Mouse (Mus musculus) liver, embryonic 15.5 days (tissue): ENCODE results near the gene Slc7a5. TPM values are rescaled to one million over a fixed set of nuclear protein-coding genes. Genes with fewer than 3 reads are reported as not detected.

Experiments used
- ATAC-seq: fragments of 200-750 bp; cut with Nextera tagmentation; 2 replicates; pipeline ENCODE4 v1.8.0; 2017; ENCODE audit warnings: moderate number of reproducible peaks, mild to moderate bottlenecking, moderate library complexity; ENCODE audit not compliant: insufficient read depth
- H3K27ac ChIP-seq: fragments of 300-500 bp; sonication (generic); replicated peaks from 2 replicates; pipeline ENCODE4 v1.5.1; 2015; ENCODE audit warnings: mild to moderate bottlenecking, inconsistent platforms
- H3K27me3 ChIP-seq: fragments of 300-500 bp; sonication (generic); 2 replicates; pipeline ENCODE4 v1.6.1; 2015; ENCODE audit warnings: mild to moderate bottlenecking, inconsistent platforms
- H3K36me3 ChIP-seq: fragments of 300-500 bp; sonication (generic); replicated peaks from 2 replicates; pipeline ENCODE4 v1.6.1; 2015; ENCODE audit warnings: moderate library complexity, mild to moderate bottlenecking, inconsistent platforms
- H3K4me1 ChIP-seq: fragments of 300-500 bp; sonication (generic); replicated peaks from 2 replicates; pipeline ENCODE4 v1.6.1; 2015; ENCODE audit warnings: inconsistent platforms
- H3K4me2 ChIP-seq: fragments of 300-500 bp; sonication (generic); 2 replicates; pipeline ENCODE4 v1.6.1; 2015; ENCODE audit warnings: moderate library complexity, mild to moderate bottlenecking, inconsistent platforms
- H3K4me3 ChIP-seq: fragments of 300-500 bp; sonication (generic); replicated peaks from 2 replicates; pipeline ENCODE4 v1.5.1; 2015; ENCODE audit warnings: mild to moderate bottlenecking, inconsistent platforms
- H3K9ac ChIP-seq: fragments of 300-500 bp; sonication (generic); 2 replicates; pipeline ENCODE4 v1.6.1; 2015; ENCODE audit warnings: moderate library complexity, mild to moderate bottlenecking, inconsistent platforms
- H3K9me3 ChIP-seq: fragments of 300-500 bp; sonication (generic); replicated peaks from 2 replicates; pipeline ENCODE4 v1.6.1; 2016; ENCODE audit warnings: inconsistent platforms
- WGBS: fragments of 180-500 bp; shearing (Covaris S2); methylation state at CpG from one replicate; pipeline ENCODE4 v1.1.7; 2015; ENCODE audit warnings: mixed read lengths; ENCODE audit not compliant: insufficient replicate concordance; 5-methylcytosine and 5-hydroxymethylcytosine counted together
- polyA plus RNA-seq: library from polyadenylated mRNA; unstranded; fragments of >200 nt; fragmentation: Nextera tagmentation; extraction: Ambion mirVana; gene quantifications from 2 replicates; pipeline ENCODE4 v1.2.1, GENCODE M21; 2015

The Slc7a5 gene
- polyA plus RNA-seq, 1 experiment from 2014 or later, result 38.2 TPM

- Histone ChIP-seq H3K27ac (peak overlapping the region; percentile 64; the same call in 1 of the 2 replicates), H3K4me2 (peak overlapping the region; percentile 92), H3K4me1 (peaks cover 84% of the 10 kb centered on the region), H3K9ac (peak overlapping the region; percentile 46), H3K27me3 (no peaks in the 10 kb centered on the region), H3K9me3 (no peaks in the 10 kb centered on the region), H3K4me3 (peak overlapping the region; percentile 78), H3K36me3 (peaks cover 20% of the 10 kb centered on the region)
- 21% methylated on average over 8 of the region's 8 CpGs for WGBS
- ATAC-seq, result no peak
Observed at GRCm38 (mm10) chr8:121908378-121909147, 1.1 kb upstream of the Slc7a5 start.

GRCm38 (mm10) chr8:121906542-121907512, 667 bp downstream of the Slc7a5 start:
- Histone ChIP-seq H3K4me2 (peak overlapping the region; percentile 92), H3K27ac (peak overlapping the region; percentile 70), H3K9me3 (no peaks in the 10 kb centered on the region), H3K4me1 (peaks cover 84% of the 10 kb centered on the region), H3K9ac (peak overlapping the region; percentile 89), H3K36me3 (peaks cover 38% of the 10 kb centered on the region), H3K4me3 (peak overlapping the region; percentile 78), H3K27me3 (no peaks in the 10 kb centered on the region)
- peak; percentile 51 for ATAC-seq
- WGBS, result under 1% methylated on average over 70 of the region's 72 CpGs

GRCm38 (mm10) chr8:121905864-121906263, 1.6 kb downstream of the Slc7a5 start:
- Histone ChIP-seq H3K4me2 (peak overlapping the region; percentile 92), H3K27ac (peak overlapping the region; percentile 70), H3K9me3 (no peaks in the 10 kb centered on the region), H3K9ac (peak overlapping the region; percentile 89), H3K4me3 (peak overlapping the region; percentile 78), H3K27me3 (no peaks in the 10 kb centered on the region), H3K36me3 (peaks cover 47% of the 10 kb centered on the region), H3K4me1 (peaks cover 84% of the 10 kb centered on the region)
- 13% methylated on average over 5 of the region's 5 CpGs for WGBS
- ATAC-seq, result no peak

GRCm38 (mm10) chr8:121905420-121905819, 2.1 kb downstream of the Slc7a5 start:
- Histone ChIP-seq H3K36me3 (peaks cover 51% of the 10 kb centered on the region), H3K4me2 (peak overlapping the region; percentile 92), H3K9ac (peak overlapping the region; percentile 89), H3K4me1 (peaks cover 87% of the 10 kb centered on the region), H3K27ac (peak overlapping the region; percentile 70), H3K27me3 (no peaks in the 10 kb centered on the region), H3K9me3 (no peaks in the 10 kb centered on the region), H3K4me3 (peak overlapping the region; percentile 78)
- no peak for ATAC-seq
- WGBS, result 53% methylated on average over 1 of the region's 1 CpGs

- no peak for ATAC-seq
- 78% methylated on average over 9 of the region's 9 CpGs for WGBS
- Histone ChIP-seq H3K4me2 (peak overlapping the region; percentile 92), H3K9ac (peak overlapping the region; percentile 89), H3K9me3 (no peaks in the 10 kb centered on the region), H3K4me1 (peaks cover 90% of the 10 kb centered on the region), H3K36me3 (peaks cover 54% of the 10 kb centered on the region), H3K4me3 (peak overlapping the region; percentile 78), H3K27me3 (no peaks in the 10 kb centered on the region), H3K27ac (peak overlapping the region; percentile 70)
Observed at GRCm38 (mm10) chr8:121904999-121905398, 2.5 kb downstream of the Slc7a5 start.

- 0 out of 2 replicates have a peak overlapping the region, but pooled peaks have one; percentile 70 for H3K27ac ChIP-seq
- no peaks in the 10 kb centered on the region for H3K27me3 ChIP-seq
- H3K36me3 ChIP-seq, result peaks cover 56% of the 10 kb centered on the region
- no peak overlapping the region; the same call in 1 of the 2 replicates for H3K9ac ChIP-seq
- H3K4me2 ChIP-seq, result peak overlapping the region; percentile 92
- peaks cover 90% of the 10 kb centered on the region for H3K4me1 ChIP-seq
- WGBS, result 47% methylated on average over 6 of the region's 6 CpGs
- H3K9me3 ChIP-seq, result no peaks in the 10 kb centered on the region
- no peak for ATAC-seq
- H3K4me3 ChIP-seq, result peak overlapping the region; percentile 78
Observed at GRCm38 (mm10) chr8:121903977-121904376, 3.5 kb downstream of the Slc7a5 start.

GRCm38 (mm10) chr8:121901498-121902236, 5.8 kb downstream of the Slc7a5 start:
- peaks cover 98% of the 10 kb centered on the region for H3K4me1 ChIP-seq
- 0 out of 2 replicates have a peak overlapping the region, but pooled peaks have one; percentile 0 for H3K4me3 ChIP-seq
- no peak for ATAC-seq
- WGBS, result 73% methylated on average over 8 of the region's 8 CpGs
- peak overlapping the region; percentile 30; the same call in 1 of the 2 replicates for H3K9ac ChIP-seq
- no peaks in the 10 kb centered on the region for H3K9me3 ChIP-seq
- H3K27ac ChIP-seq, result peak overlapping the region; percentile 100
- peaks cover 69% of the 10 kb centered on the region for H3K36me3 ChIP-seq
- H3K4me2 ChIP-seq, result peak overlapping the region; percentile 92
- H3K27me3 ChIP-seq, result no peaks in the 10 kb centered on the region

GRCm38 (mm10) chr8:121899180-121900044, 8.1 kb downstream of the Slc7a5 start:
- Histone ChIP-seq H3K4me2 (peak overlapping the region; percentile 92), H3K27me3 (no peaks in the 10 kb centered on the region), H3K9me3 (no peaks in the 10 kb centered on the region), H3K4me1 (peaks cover 99% of the 10 kb centered on the region), H3K36me3 (peaks cover 79% of the 10 kb centered on the region), H3K9ac (peak overlapping the region; percentile 81), H3K4me3 (peak overlapping the region; percentile 54), H3K27ac (peak overlapping the region; percentile 100)
- 30% methylated on average over 18 of the region's 18 CpGs for WGBS
- peak; percentile 83 for ATAC-seq

GRCm38 (mm10) chr8:121898401-121898931, 9.0 kb downstream of the Slc7a5 start:
- H3K27ac ChIP-seq, result peak overlapping the region; percentile 100
- H3K9me3 ChIP-seq, result no peaks in the 10 kb centered on the region
- H3K4me3 ChIP-seq, result peak overlapping the region; percentile 54
- H3K27me3 ChIP-seq, result no peaks in the 10 kb centered on the region
- peak overlapping the region; percentile 81 for H3K9ac ChIP-seq
- H3K36me3 ChIP-seq, result peaks cover 79% of the 10 kb centered on the region
- peak overlapping the region; percentile 92 for H3K4me2 ChIP-seq
- peaks cover 89% of the 10 kb centered on the region for H3K4me1 ChIP-seq
- WGBS, result 0% methylated on average over 4 of the region's 4 CpGs
- peak; percentile 87 for ATAC-seq
